Mouse (Mus musculus) megakaryocyte, adult 5-6 weeks (primary cell): Measurements from ENCODE around the gene Arhgef38. TPM values are rescaled to one million over a fixed set of nuclear protein-coding genes. Genes with fewer than 3 reads are reported as not detected.
A peak's percentile ranks its signal among the peaks of the same experiment; 100 is the strongest.

Experiments
- ATAC-seq: 2 replicates; pipeline ENCODE4 v1.8.0; 2016; ENCODE audit warnings: mild to moderate bottlenecking, inconsistent platforms; ENCODE audit not compliant: poor library complexity, severe bottlenecking
- total RNA-seq, 2 experiments: library from RNA; stranded (forward) in 1 of 2; stranded (reverse) in 1 of 2; fragments of 153-499, 151-499 nt in 1 of 2; fragments of 221-1000, 200-1000 nt in 1 of 2; gene quantifications; 2 replicates each; pipeline versions ENCODE4 v1.2.3 to v1.2.4; 2015 to 2017

Arhgef38 gene
- total RNA-seq, 2 experiments from 2014 or later: not detected

- no peak for ATAC-seq
Measured at GRCm38 (mm10) chr3:133094305-133094704, 140.4 kb downstream of the Arhgef38 start.

DNA sequence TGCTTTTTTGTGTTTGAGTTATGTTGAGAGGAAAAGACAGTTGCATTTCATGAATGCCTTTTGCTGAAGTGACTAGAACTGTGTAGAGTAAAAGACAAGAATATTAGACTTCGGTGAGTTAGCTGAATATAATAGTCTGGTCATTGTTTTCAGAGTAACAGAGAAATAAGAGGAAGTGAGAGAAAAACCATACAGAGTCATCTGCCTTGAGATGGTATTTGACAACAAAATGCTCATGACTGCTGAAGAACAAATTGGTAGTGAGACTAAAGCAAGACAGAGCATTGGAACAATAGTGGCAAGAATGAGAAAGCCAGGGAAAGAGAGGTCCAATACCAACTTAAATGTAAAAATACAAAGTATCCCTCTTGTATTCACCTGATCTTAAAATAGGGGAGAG is 141.8 kb downstream of the Arhgef38 start:
- ATAC-seq: peak; percentile 20

DNA sequence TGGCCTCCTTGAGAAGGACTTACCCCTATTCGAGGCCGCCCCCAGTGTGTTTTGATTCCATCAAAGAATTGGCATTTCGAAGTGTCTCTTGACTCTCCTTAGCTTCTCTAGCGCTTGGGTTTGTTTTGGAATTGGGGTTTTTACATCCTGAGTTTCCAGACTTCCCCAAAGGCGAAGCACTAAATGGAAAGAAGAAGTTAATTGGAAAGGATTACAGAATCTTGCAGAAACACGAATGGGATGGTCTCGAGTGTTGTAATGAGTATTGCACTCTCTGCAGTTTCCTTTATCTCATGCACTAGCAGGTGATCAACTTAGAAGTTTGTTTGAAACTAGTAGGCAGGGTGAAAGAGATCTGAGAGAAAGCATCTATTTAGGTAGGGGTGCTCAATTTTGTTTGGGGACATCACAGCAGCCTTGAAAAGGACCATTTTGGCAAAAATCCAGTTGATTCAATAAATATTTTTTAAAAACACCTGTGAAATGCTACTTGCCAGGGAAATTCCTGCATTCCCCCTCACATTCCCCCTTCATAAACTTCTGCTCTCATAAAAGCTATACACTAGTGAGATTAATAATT is 142.4 kb downstream of the Arhgef38 start:
- ATAC-seq: peak; percentile 39

GRCm38 (mm10) chr3:133091664-133092273 is 143.0 kb downstream of the Arhgef38 start, which contains the start of the genes Ints12 and Gstcd:
Ints12 (plus strand) TSS chr3:133091840.
Gstcd (minus strand) TSS chr3:133092033.
- ATAC-seq: peak; percentile 74

DNA sequence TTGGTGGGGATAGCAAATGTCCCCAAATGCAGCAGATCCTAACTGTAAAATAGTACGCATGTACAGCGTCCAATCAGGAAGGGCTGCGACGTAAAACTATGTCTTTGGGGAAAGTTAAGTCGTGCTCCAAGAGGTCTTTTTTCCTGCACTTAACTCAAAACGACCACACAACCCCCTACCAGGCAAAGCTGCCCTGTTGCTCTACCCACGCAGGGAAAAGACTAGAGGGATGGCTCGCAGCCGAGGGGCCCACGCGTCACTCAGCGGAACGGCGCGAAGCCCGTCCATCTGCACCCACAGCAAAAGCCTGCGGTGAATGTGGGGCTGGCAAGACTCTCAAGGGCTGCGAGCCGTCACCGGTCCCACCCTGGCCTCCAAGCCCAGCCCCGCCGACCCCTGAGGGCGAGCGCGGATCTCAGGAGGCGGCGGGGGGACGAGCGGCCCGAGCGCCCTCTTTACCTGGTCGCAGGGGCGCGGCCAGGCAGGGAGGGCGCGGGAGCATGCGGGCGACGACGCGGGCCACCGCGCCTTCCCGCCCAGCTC is 143.6 kb downstream of the Arhgef38 start:
- peak; percentile 16 for ATAC-seq

DNA sequence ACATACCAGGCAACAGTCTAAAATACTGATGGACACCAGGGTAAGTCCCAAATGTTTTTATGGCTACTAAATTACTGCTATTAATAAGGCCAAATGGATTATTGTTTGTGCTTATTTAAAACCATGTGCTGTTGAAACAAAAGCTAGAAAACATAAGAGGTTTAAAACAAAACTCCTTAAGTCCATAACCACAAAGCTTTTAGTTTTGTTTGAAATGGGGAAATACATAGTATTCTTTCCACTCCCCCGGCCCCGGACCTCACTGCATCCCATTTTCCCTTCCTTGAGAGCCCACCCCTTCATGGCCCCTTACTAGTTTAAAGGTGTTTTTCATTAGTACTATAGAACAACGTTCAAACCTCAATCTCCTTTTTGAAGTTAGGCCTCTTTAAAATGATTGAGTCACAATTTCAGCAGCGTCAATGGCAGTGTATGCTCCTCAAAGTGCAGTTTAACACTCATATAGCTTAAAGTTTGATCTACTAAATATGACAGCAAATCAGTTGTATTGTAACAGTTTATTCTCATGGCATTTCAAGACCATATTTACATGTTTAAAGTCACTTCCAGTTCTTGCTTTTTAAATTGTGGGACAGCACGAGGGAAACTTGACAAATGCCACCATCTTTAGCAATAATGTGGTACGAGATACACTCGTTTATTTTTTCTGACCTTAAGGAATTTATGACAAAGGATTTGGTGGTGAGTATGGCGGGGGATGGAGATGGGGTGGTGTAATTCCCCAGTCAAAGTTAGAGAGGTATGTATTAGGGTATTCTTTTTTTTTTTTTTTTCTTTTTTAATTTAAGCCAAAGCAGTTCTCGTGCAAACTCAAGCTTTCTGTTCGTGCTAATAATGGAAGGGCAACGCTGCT is 144.3 kb downstream of the Arhgef38 start:
- ATAC-seq: no peak

GRCm38 (mm10) chr3:133085858-133086257 is 148.9 kb downstream of the Arhgef38 start:
- peak; percentile 90 for ATAC-seq

GRCm38 (mm10) chr3:133082736-133083135 is 152.0 kb downstream of the Arhgef38 start:
- ATAC-seq: no peak

- ATAC-seq: peak; percentile 57
Measured at GRCm38 (mm10) chr3:133075560-133075959, 159.2 kb downstream of the Arhgef38 start.

Other genes with a start within 250 kb of the Arhgef38 start
- gene Ints12, start 143.1 kb downstream of the Arhgef38 start, total RNA-seq (2015): 44.9 and 45.4 TPM in 2 replicates
- 26.7 and 30.2 TPM in 2 replicates for gene Ints12, start 143.1 kb downstream of the Arhgef38 start, total RNA-seq (2017)
- gene Gstcd, start 142.9 kb downstream of the Arhgef38 start, total RNA-seq (2015): 8.4 and 11.6 TPM in 2 replicates
- gene Gstcd, start 142.9 kb downstream of the Arhgef38 start, total RNA-seq (2017): 6.0 and 6.4 TPM in 2 replicates
- gene Ppa2, start 75.2 kb upstream of the Arhgef38 start, total RNA-seq (2015): 41.6 and 47.2 TPM in 2 replicates
- 38.1 and 43.8 TPM in 2 replicates for gene Ppa2, start 75.2 kb upstream of the Arhgef38 start, total RNA-seq (2017)